Mouse (Mus musculus) layer of hippocampus, adult 18-20 months (tissue): ENCODE measurements around the gene Znfx1. TPM values are rescaled to one million over a fixed set of nuclear protein-coding genes. Genes with fewer than 3 reads are reported as not detected.

Experiments used
- DNase-seq, 2 experiments: peaks; one replicate each; pipeline ENCODE4 v3.0.0; 2022; ENCODE audit warnings: low spot score in 2 of 2
- total RNA-seq, 2 experiments: library from RNA; stranded (reverse); gene quantifications; 2 replicates each; pipeline ENCODE4 v1.2.3; 2021

Gene Znfx1
- total RNA-seq, 2 experiments from 2014 or later = 45.8 to 49.9 TPM

- peak; percentile 95 to 98 for DNase-seq
Observed at GRCm38 (mm10) chr2:166995796-166996532, 66.9 kb downstream of the Znfx1 start, which contains the start of gene Stau1. Stau1 (minus strand) TSS chr2:166996299.

- DNase-seq = peak in 1 of 2 experiments; percentile 34
Observed at GRCm38 (mm10) chr2:166995021-166995795, 67.6 kb downstream of the Znfx1 start.

- DNase-seq = no peak
Observed at GRCm38 (mm10) chr2:166991945-166992344, 70.9 kb downstream of the Znfx1 start.

DNA sequence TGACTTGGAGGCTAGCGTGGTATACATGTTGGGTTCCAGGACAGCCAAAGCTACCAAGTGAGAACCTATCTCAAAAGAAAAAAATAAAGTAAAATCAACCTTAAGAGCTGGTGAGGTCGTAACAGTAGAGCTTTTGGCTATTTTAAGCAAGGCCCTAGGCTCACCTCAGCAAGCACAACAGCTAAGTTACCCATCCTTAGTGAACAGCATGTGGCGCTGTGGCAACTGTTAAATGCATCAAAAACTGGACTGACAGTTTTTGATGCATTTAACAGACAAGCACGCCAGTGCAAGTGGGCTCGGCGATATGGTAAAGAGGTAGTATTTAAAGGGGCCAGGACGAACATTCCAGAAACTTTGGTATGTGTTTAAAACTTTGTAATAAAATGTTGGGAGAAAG, 72.0 kb downstream of the Znfx1 start:
- DNase-seq = no peak

Other genes starting within 250 kb of the Znfx1 start
- gene Cse1l, start 157.0 kb downstream of the Znfx1 start, total RNA-seq = 10 to 100 TPM; 51.3 to 53.9 TPM
- 10 to 100 TPM; 64.0 to 69.7 TPM for gene Stau1, start 66.7 kb downstream of the Znfx1 start, total RNA-seq
- 10 to 100 TPM; 26.8 to 31.4 TPM for gene Ddx27, start 47.8 kb downstream of the Znfx1 start, total RNA-seq
- 100 to 1,000 TPM; 112 to 119 TPM for gene Kcnb1, start 127.1 kb upstream of the Znfx1 start, total RNA-seq
- 1 to 10 TPM in 1 of 2 experiments, under 1 TPM in 1; 0.79 to 1.2 TPM for gene Ptgis, start 177.6 kb upstream of the Znfx1 start, total RNA-seq